Mouse (Mus musculus): ENCODE data around the gene Gm14137. TPM values are rescaled to one million over a fixed set of nuclear protein-coding genes. Genes with fewer than 3 reads are reported as not detected.
A peak's percentile ranks its signal among the peaks of the same experiment; 100 is the strongest.

Gm14137 gene
- polyA plus RNA-seq, 1 experiment: not detected

GRCm38 (mm10) chr2:119208344-119209175 is 34.3 kb downstream of the Gm14137 start, which contains the start of the genes Zfyve19 and Dnajc17:
TSS of gene Zfyve19 (plus strand) at chr2:119208617.
TSS of gene Dnajc17 (minus strand) at chr2:119208795.
- TF ChIP-seq CTCF (IDR thresholded peaks at IDR 0.05; ENCODE audit: borderline replicate concordance, insufficient read depth, low read length) (no peak), POLR2A (IDR thresholded peaks at IDR 0.05; ENCODE audit: low read depth, low read length) (peak; percentile 95)
- Histone ChIP-seq H3K27ac (ENCODE audit: insufficient read depth, low read length) (peak within 1 kb of the TSS; percentile 69), H3K4me3 (ENCODE audit: insufficient read depth, low read length) (peak within 1 kb of the TSS; percentile 77), H3K4me1 (ENCODE audit: control insufficient read depth, insufficient read depth, low read length) (peaks cover 3% of the 10 kb centered on the region; the same call in 1 of the 2 replicates)

- Histone ChIP-seq H3K4me3 (ENCODE audit: insufficient read depth, low read length) (peak overlapping the region; percentile 75), H3K27ac (ENCODE audit: insufficient read depth, low read length) (no peak overlapping the region), H3K4me1 (ENCODE audit: control insufficient read depth, insufficient read depth, low read length) (no peaks in the 10 kb centered on the region)
- TF ChIP-seq CTCF (IDR thresholded peaks at IDR 0.05; ENCODE audit: borderline replicate concordance, insufficient read depth, low read length): no peak
- TF ChIP-seq POLR2A (IDR thresholded peaks at IDR 0.05; ENCODE audit: low read depth, low read length): no peak
Measured at GRCm38 (mm10) chr2:119209176-119209507, 34.8 kb downstream of the Gm14137 start.

Other genes with a start within 250 kb of the Gm14137 start
- 44.8 and 46.0 TPM in 2 replicates for gene Chst14, start 248.0 kb upstream of the Gm14137 start, polyA plus RNA-seq (2011; ENCODE audit: insufficient read length, low read depth, missing spikeins)
- gene Ccdc32, start 145.1 kb upstream of the Gm14137 start, polyA plus RNA-seq (2011; ENCODE audit: insufficient read length, low read depth, missing spikeins): 12.1 and 12.7 TPM in 2 replicates
- gene Rpusd2, start 139.7 kb upstream of the Gm14137 start, polyA plus RNA-seq (2011; ENCODE audit: insufficient read length, low read depth, missing spikeins): 3.9 and 4.2 TPM in 2 replicates
- 26.6 and 33.0 TPM in 2 replicates for gene Knl1, start 127.4 kb upstream of the Gm14137 start, polyA plus RNA-seq (2011; ENCODE audit: insufficient read length, low read depth, missing spikeins)
- gene Rad51, start 61.7 kb upstream of the Gm14137 start, polyA plus RNA-seq (2011; ENCODE audit: insufficient read length, low read depth, missing spikeins): 21.6 and 31.6 TPM in 2 replicates
- 15.8 and 18.9 TPM in 2 replicates for gene Rmdn3, start 17.5 kb upstream of the Gm14137 start, polyA plus RNA-seq (2011; ENCODE audit: insufficient read length, low read depth, missing spikeins)
- 1.9 and 3.7 TPM in 2 replicates for gene Gchfr, start 6.7 kb upstream of the Gm14137 start, polyA plus RNA-seq (2011; ENCODE audit: insufficient read length, low read depth, missing spikeins)
- 15.2 and 22.5 TPM in 2 replicates for gene Zfyve19, start 34.1 kb downstream of the Gm14137 start, polyA plus RNA-seq (2011; ENCODE audit: insufficient read length, low read depth, missing spikeins)
- gene Dnajc17, start 34.3 kb downstream of the Gm14137 start, polyA plus RNA-seq (2011; ENCODE audit: insufficient read length, low read depth, missing spikeins): 8.1 and 9.6 TPM in 2 replicates
- not detected in 2 replicates for gene Ppp1r14d, start 55.4 kb downstream of the Gm14137 start, polyA plus RNA-seq (2011; ENCODE audit: insufficient read length, low read depth, missing spikeins)
- 0.30 TPM in 1 of 2 replicates, not detected in the other for gene Spint1, start 62.9 kb downstream of the Gm14137 start, polyA plus RNA-seq (2011; ENCODE audit: insufficient read length, low read depth, missing spikeins)
- gene Rhov, start 96.8 kb downstream of the Gm14137 start, polyA plus RNA-seq (2011; ENCODE audit: insufficient read length, low read depth, missing spikeins): not detected in 2 replicates
- 11.8 and 12.7 TPM in 2 replicates for gene Vps18, start 114.2 kb downstream of the Gm14137 start, polyA plus RNA-seq (2011; ENCODE audit: insufficient read length, low read depth, missing spikeins)
- gene Dll4, start 151.3 kb downstream of the Gm14137 start, polyA plus RNA-seq (2011; ENCODE audit: insufficient read length, low read depth, missing spikeins): not detected in 2 replicates
- gene Chac1, start 176.7 kb downstream of the Gm14137 start, polyA plus RNA-seq (2011; ENCODE audit: insufficient read length, low read depth, missing spikeins): 34.5 and 58.5 TPM in 2 replicates

Data from embryonic fibroblast, embryonic 13.5 days (primary cell).